Mouse (Mus musculus): ENCODE results near the gene Npm1. TPM values are rescaled to one million over a fixed set of nuclear protein-coding genes. Genes with fewer than 3 reads are reported as not detected.

Npm1 gene
- total RNA-seq, 2 experiments from 2014 or later = 103 to 105 TPM

GRCm38 (mm10) chr11:33146651-33147131, 16.3 kb downstream of the Npm1 start:
- peak; percentile 39 for DNase-seq

GRCm38 (mm10) chr11:33146143-33146497, 16.9 kb downstream of the Npm1 start:
- peak; percentile 73 for DNase-seq

- DNase-seq = no peak
These were observed 17.5 kb downstream of the Npm1 start for GRCm38 (mm10) chr11:33145201-33146142.

GRCm38 (mm10) chr11:33143906-33144305, 19.1 kb downstream of the Npm1 start:
- no peak for DNase-seq

GRCm38 (mm10) chr11:33142801-33143200, 20.2 kb downstream of the Npm1 start:
- DNase-seq = no peak

GRCm38 (mm10) chr11:33140111-33140460, 22.9 kb downstream of the Npm1 start:
- DNase-seq = no peak

GRCm38 (mm10) chr11:33139458-33140110, 23.4 kb downstream of the Npm1 start:
- DNase-seq = no peak

GRCm38 (mm10) chr11:33138686-33139085, 24.3 kb downstream of the Npm1 start:
- DNase-seq = no peak

- no peak for DNase-seq
These were observed 28.5 kb downstream of the Npm1 start for GRCm38 (mm10) chr11:33134391-33134986.

- DNase-seq = no peak
These were observed 30.2 kb downstream of the Npm1 start for GRCm38 (mm10) chr11:33132619-33133338.

GRCm38 (mm10) chr11:33127058-33127457, 35.9 kb downstream of the Npm1 start:
- DNase-seq = peak; percentile 32

- peak; percentile 51 for DNase-seq
These were observed 40.3 kb downstream of the Npm1 start for GRCm38 (mm10) chr11:33122575-33123268.

GRCm38 (mm10) chr11:33119556-33119955, 43.5 kb downstream of the Npm1 start:
- DNase-seq = no peak

GRCm38 (mm10) chr11:33119116-33119515, 43.9 kb downstream of the Npm1 start:
- no peak for DNase-seq

- no peak for DNase-seq
These were observed 44.5 kb downstream of the Npm1 start for GRCm38 (mm10) chr11:33118480-33118879.

- DNase-seq = no peak
These were observed 47.2 kb downstream of the Npm1 start for GRCm38 (mm10) chr11:33115796-33116195.

GRCm38 (mm10) chr11:33112407-33112806, 50.6 kb downstream of the Npm1 start:
- DNase-seq = peak; percentile 36

GRCm38 (mm10) chr11:33110111-33110510, 52.9 kb downstream of the Npm1 start:
- DNase-seq = no peak

GRCm38 (mm10) chr11:33107540-33107939, 55.5 kb downstream of the Npm1 start:
- DNase-seq = no peak

- no peak for DNase-seq
These were observed 58.1 kb downstream of the Npm1 start for GRCm38 (mm10) chr11:33104911-33105316.

GRCm38 (mm10) chr11:33103291-33103943, 59.6 kb downstream of the Npm1 start:
- DNase-seq = no peak

Measured in gastrocnemius, postnatal 25 days (tissue).